Mouse (Mus musculus): Measurements from ENCODE around the gene Galr3. TPM values are rescaled to one million over a fixed set of nuclear protein-coding genes. Genes with fewer than 3 reads are reported as not detected.

Gene Galr3
- polyA plus RNA-seq, 1 experiment from 2014 or later: 0.34 TPM

DNA sequence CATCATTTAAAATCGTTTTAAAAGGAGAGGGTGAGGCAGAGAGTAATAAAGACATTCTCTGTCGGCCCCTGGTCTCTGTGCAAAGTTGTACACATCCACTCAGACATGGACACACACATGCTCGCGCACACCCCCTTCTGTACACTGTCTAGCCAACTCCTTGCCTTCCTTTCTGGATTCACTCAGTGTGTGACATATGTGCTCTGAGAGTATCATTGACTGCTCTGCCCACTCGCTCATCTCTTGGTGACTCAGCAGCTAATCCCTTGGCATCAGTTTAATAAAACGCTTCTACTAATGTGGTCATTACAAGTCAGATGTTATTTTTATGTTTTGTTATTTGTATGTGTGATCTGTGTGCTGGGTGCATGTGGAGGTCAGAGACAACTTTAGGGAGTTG lies 50.6 kb downstream of the Galr3 start:
- no peaks in the 10 kb centered on the region for H3K27me3 ChIP-seq (replicated peaks; ENCODE audit: control insufficient read depth, insufficient read depth, low read length)
- no peak for ATAC-seq (replicated peaks; ENCODE audit: low FRiP score)
- no peak for DNase-seq (ENCODE audit: low spot score)
- peaks cover 8% of the 10 kb centered on the region for H3K4me1 ChIP-seq (replicated peaks; ENCODE audit: control insufficient read depth, insufficient read depth, low read length)
- H3K4me2 ChIP-seq: no peak overlapping the region
- peaks cover 57% of the 10 kb centered on the region for H3K36me3 ChIP-seq (ENCODE audit: control insufficient read depth, insufficient read depth, low read length)
- no peak overlapping the region for H3K27ac ChIP-seq (ENCODE audit: low read depth, low read length)
- no peak overlapping the region for H3K9ac ChIP-seq (ENCODE audit: low read depth, low read length)
- no peaks in the 10 kb centered on the region for H3K9me3 ChIP-seq (ENCODE audit: control insufficient read depth, low read length)
- H3K4me3 ChIP-seq (ENCODE audit: low read depth, low read length): no peak overlapping the region
- WGBS: 93% methylated on average over 6 of the region's 6 CpGs

Small RNA genes within 50 kb of the gene (microRNA-seq; reads per million reads assigned to microRNA genes)
- 1.1 reads per million for gene Mir6956 (ENCODE audit: borderline number of aligned reads)

Other genes with a start within 250 kb of the Galr3 start
- gene Card10, start 238.8 kb upstream of the Galr3 start, polyA plus RNA-seq (2014; fragmentation: Nextera tagmentation; extraction: Ambion mirVana): 2.3 and 2.7 TPM in 2 replicates
- gene Cdc42ep1, start 199.3 kb upstream of the Galr3 start, polyA plus RNA-seq (2014; fragmentation: Nextera tagmentation; extraction: Ambion mirVana): 21.9 and 23.9 TPM in 2 replicates
- 6.9 and 11.4 TPM in 2 replicates for gene Lgals2, start 186.4 kb upstream of the Galr3 start, polyA plus RNA-seq (2014; fragmentation: Nextera tagmentation; extraction: Ambion mirVana)
- gene Gga1, start 164.7 kb upstream of the Galr3 start, polyA plus RNA-seq (2014; fragmentation: Nextera tagmentation; extraction: Ambion mirVana): 40.8 and 43.0 TPM in 2 replicates
- 0.55 and 0.99 TPM in 2 replicates for gene Gm49510, start 142.2 kb upstream of the Galr3 start, polyA plus RNA-seq (2014; fragmentation: Nextera tagmentation; extraction: Ambion mirVana)
- gene Sh3bp1, start 142.1 kb upstream of the Galr3 start, polyA plus RNA-seq (2014; fragmentation: Nextera tagmentation; extraction: Ambion mirVana): 69.4 and 70.3 TPM in 2 replicates
- gene Pdxp, start 128.0 kb upstream of the Galr3 start, polyA plus RNA-seq (2014; fragmentation: Nextera tagmentation; extraction: Ambion mirVana): 23.7 and 23.8 TPM in 2 replicates
- gene Lgals1, start 115.2 kb upstream of the Galr3 start, polyA plus RNA-seq (2014; fragmentation: Nextera tagmentation; extraction: Ambion mirVana): 761 and 837 TPM in 2 replicates
- 69.6 and 75.3 TPM in 2 replicates for gene Nol12, start 107.0 kb upstream of the Galr3 start, polyA plus RNA-seq (2014; fragmentation: Nextera tagmentation; extraction: Ambion mirVana)
- gene Triobp, start 94.2 kb upstream of the Galr3 start, polyA plus RNA-seq (2014; fragmentation: Nextera tagmentation; extraction: Ambion mirVana): 46.7 and 50.7 TPM in 2 replicates
- gene H1f0, start 13.4 kb upstream of the Galr3 start, polyA plus RNA-seq (2014; fragmentation: Nextera tagmentation; extraction: Ambion mirVana): 124 and 138 TPM in 2 replicates
- 57.2 and 61.5 TPM in 2 replicates for gene Ankrd54, start 21.0 kb downstream of the Galr3 start, polyA plus RNA-seq (2014; fragmentation: Nextera tagmentation; extraction: Ambion mirVana)
- gene Eif3l, start 33.3 kb downstream of the Galr3 start, polyA plus RNA-seq (2014; fragmentation: Nextera tagmentation; extraction: Ambion mirVana): 257 and 291 TPM in 2 replicates
- gene Micall1, start 67.0 kb downstream of the Galr3 start, polyA plus RNA-seq (2014; fragmentation: Nextera tagmentation; extraction: Ambion mirVana): 4.1 and 5.7 TPM in 2 replicates
- 432 and 463 TPM in 2 replicates for gene Polr2f, start 99.1 kb downstream of the Galr3 start, polyA plus RNA-seq (2014; fragmentation: Nextera tagmentation; extraction: Ambion mirVana)
- 1.8 and 2.2 TPM in 2 replicates for gene 1700088E04Rik, start 99.4 kb downstream of the Galr3 start, polyA plus RNA-seq (2014; fragmentation: Nextera tagmentation; extraction: Ambion mirVana)
- gene Sox10, start 123.4 kb downstream of the Galr3 start, polyA plus RNA-seq (2014; fragmentation: Nextera tagmentation; extraction: Ambion mirVana): 0.81 and 0.84 TPM in 2 replicates
- gene Pick1, start 187.3 kb downstream of the Galr3 start, polyA plus RNA-seq (2014; fragmentation: Nextera tagmentation; extraction: Ambion mirVana): 13.5 and 18.0 TPM in 2 replicates
- gene Gm49486, start 187.5 kb downstream of the Galr3 start, polyA plus RNA-seq (2014; fragmentation: Nextera tagmentation; extraction: Ambion mirVana): 0.10 TPM in 1 of 2 replicates, not detected in the other
- gene Slc16a8, start 212.9 kb downstream of the Galr3 start, polyA plus RNA-seq (2014; fragmentation: Nextera tagmentation; extraction: Ambion mirVana): 0.12 TPM in 1 of 2 replicates, not detected in the other
- 2.9 and 4.6 TPM in 2 replicates for gene Baiap2l2, start 243.7 kb downstream of the Galr3 start, polyA plus RNA-seq (2014; fragmentation: Nextera tagmentation; extraction: Ambion mirVana)

All from liver, embryonic 11.5 days (tissue).